Mouse (Mus musculus) ES-Bruce4 (cell line): ENCODE data around the gene Spag16. TPM values are rescaled to one million over a fixed set of nuclear protein-coding genes. Genes with fewer than 3 reads are reported as not detected.

ENCODE experiments used
- H3K27ac ChIP-seq: 2 replicates; pipeline ENCODE4 v1.5.1; 2012; ENCODE audit warnings: low read length, inconsistent platforms; ENCODE audit not compliant: insufficient read depth
- H3K27me3 ChIP-seq: 2 replicates; pipeline ENCODE4 v1.6.1; 2012; ENCODE audit warnings: mild to moderate bottlenecking, low read length, inconsistent platforms; ENCODE audit not compliant: control insufficient read depth, poor library complexity, insufficient read depth, severe bottlenecking
- H3K36me3 ChIP-seq: 2 replicates; pipeline ENCODE4 v1.6.1; 2012; ENCODE audit warnings: inconsistent platforms, mild to moderate bottlenecking, low read length, moderate library complexity; ENCODE audit not compliant: control insufficient read depth, poor library complexity, insufficient read depth, severe bottlenecking
- H3K4me1 ChIP-seq: one replicate; pipeline ENCODE4 v1.8.1; 2011; ENCODE audit warnings: low read length; ENCODE audit not compliant: control insufficient read depth, insufficient read depth
- H3K4me3 ChIP-seq: 2 replicates; pipeline ENCODE4 v1.5.1; 2011; ENCODE audit warnings: low read depth, mild to moderate bottlenecking, low read length
- H3K9ac ChIP-seq: 2 replicates; pipeline ENCODE4 v1.6.1; 2012; ENCODE audit warnings: low read depth, mild to moderate bottlenecking, inconsistent platforms; ENCODE audit not compliant: poor library complexity, severe bottlenecking
- H3K9me3 ChIP-seq: replicated peaks from 2 replicates; pipeline ENCODE4 v1.6.1; 2012; ENCODE audit warnings: mild to moderate bottlenecking, low read length, inconsistent platforms; ENCODE audit not compliant: control insufficient read depth, poor library complexity, insufficient read depth, severe bottlenecking
- CTCF ChIP-seq: IDR thresholded peaks from one replicate; pipeline ENCODE4 v1.8.1; 2011; ENCODE audit warnings: low read depth, low read length
- EP300 ChIP-seq: IDR thresholded peaks from 2 replicates; pipeline ENCODE4 v1.6.1; 2011; ENCODE audit warnings: low read depth, low read length; ENCODE audit not compliant: insufficient read depth
- POLR2A ChIP-seq: IDR thresholded peaks from one replicate; pipeline ENCODE4 v1.8.1; 2011; ENCODE audit warnings: low read length; ENCODE audit not compliant: insufficient read depth
- polyA plus RNA-seq: library from polyadenylated mRNA; stranded (reverse); fragments of >200 nt; gene quantifications from 2 replicates; pipeline ENCODE4 v1.2.4, GENCODE M21; 2011; ENCODE audit warnings: low read depth; ENCODE audit not compliant: missing spikeins, insufficient read depth, insufficient read length

Spag16 gene
- polyA plus RNA-seq, 1 experiment, result 1.5 TPM

GRCm38 (mm10) chr1:70073440-70073839 is 246.7 kb downstream of the Spag16 start:
- Histone ChIP-seq H3K4me3 (no peak overlapping the region), H3K4me1 (no peaks in the 10 kb centered on the region), H3K9ac (no peak overlapping the region), H3K36me3 (no peaks in the 10 kb centered on the region), H3K27ac (no peak overlapping the region), H3K27me3 (no peaks in the 10 kb centered on the region), H3K9me3 (no peaks in the 10 kb centered on the region)
- TF ChIP-seq EP300 (no peak), CTCF (no peak), POLR2A (no peak)

GRCm38 (mm10) chr1:70078806-70079205 is 252.0 kb downstream of the Spag16 start:
- Histone ChIP-seq H3K9me3 (no peaks in the 10 kb centered on the region), H3K27ac (no peak overlapping the region), H3K4me3 (no peak overlapping the region), H3K4me1 (no peaks in the 10 kb centered on the region), H3K9ac (no peak overlapping the region), H3K36me3 (no peaks in the 10 kb centered on the region), H3K27me3 (no peaks in the 10 kb centered on the region)
- TF ChIP-seq POLR2A (no peak), CTCF (no peak), EP300 (no peak)

GRCm38 (mm10) chr1:70082208-70082878 is 255.6 kb downstream of the Spag16 start:
- no peak overlapping the region for H3K4me3 ChIP-seq
- TF ChIP-seq POLR2A, result no peak
- no peak for TF ChIP-seq EP300
- TF ChIP-seq CTCF, result no peak
- no peaks in the 10 kb centered on the region for H3K4me1 ChIP-seq
- no peak overlapping the region for H3K27ac ChIP-seq
- H3K27me3 ChIP-seq, result no peaks in the 10 kb centered on the region
- no peaks in the 10 kb centered on the region for H3K36me3 ChIP-seq
- no peaks in the 10 kb centered on the region for H3K9me3 ChIP-seq
- no peak overlapping the region for H3K9ac ChIP-seq

- H3K9ac ChIP-seq, result no peak overlapping the region
- no peaks in the 10 kb centered on the region for H3K36me3 ChIP-seq
- no peaks in the 10 kb centered on the region for H3K27me3 ChIP-seq
- no peak overlapping the region for H3K4me3 ChIP-seq
- no peaks in the 10 kb centered on the region for H3K9me3 ChIP-seq
- H3K4me1 ChIP-seq, result no peaks in the 10 kb centered on the region
- no peak overlapping the region for H3K27ac ChIP-seq
- TF ChIP-seq EP300 (no peak), CTCF (no peak), POLR2A (no peak)
Measured at GRCm38 (mm10) chr1:70104683-70105082, 277.9 kb downstream of the Spag16 start.

GRCm38 (mm10) chr1:70116212-70116982 is 289.6 kb downstream of the Spag16 start:
- TF ChIP-seq POLR2A (no peak), CTCF (no peak), EP300 (no peak)
- Histone ChIP-seq H3K27ac (no peak overlapping the region), H3K9ac (no peak overlapping the region), H3K4me1 (no peaks in the 10 kb centered on the region), H3K36me3 (no peaks in the 10 kb centered on the region), H3K9me3 (no peaks in the 10 kb centered on the region), H3K27me3 (no peaks in the 10 kb centered on the region), H3K4me3 (no peak overlapping the region)

- Histone ChIP-seq H3K4me3 (no peak overlapping the region), H3K27ac (no peak overlapping the region), H3K9ac (no peak overlapping the region), H3K36me3 (no peaks in the 10 kb centered on the region), H3K9me3 (no peaks in the 10 kb centered on the region), H3K4me1 (no peaks in the 10 kb centered on the region), H3K27me3 (no peaks in the 10 kb centered on the region)
- no peak for TF ChIP-seq POLR2A
- no peak for TF ChIP-seq CTCF
- TF ChIP-seq EP300, result no peak
Measured at GRCm38 (mm10) chr1:70128035-70128434, 301.3 kb downstream of the Spag16 start.
